Mouse (Mus musculus) spleen, adult 12 weeks (tissue): ENCODE measurements at regions not wholly inside any gene's neighbourhood (a gene's known extent, or its start where the extent isn't known, plus 50 kb on each side); places are given as distances from the start of the nearest gene placed in this dataset.

ENCODE experiments used
- DNase-seq: peaks from one replicate; pipeline ENCODE4 v3.0.0; 2022; ENCODE audit warnings: low spot score

DNA sequence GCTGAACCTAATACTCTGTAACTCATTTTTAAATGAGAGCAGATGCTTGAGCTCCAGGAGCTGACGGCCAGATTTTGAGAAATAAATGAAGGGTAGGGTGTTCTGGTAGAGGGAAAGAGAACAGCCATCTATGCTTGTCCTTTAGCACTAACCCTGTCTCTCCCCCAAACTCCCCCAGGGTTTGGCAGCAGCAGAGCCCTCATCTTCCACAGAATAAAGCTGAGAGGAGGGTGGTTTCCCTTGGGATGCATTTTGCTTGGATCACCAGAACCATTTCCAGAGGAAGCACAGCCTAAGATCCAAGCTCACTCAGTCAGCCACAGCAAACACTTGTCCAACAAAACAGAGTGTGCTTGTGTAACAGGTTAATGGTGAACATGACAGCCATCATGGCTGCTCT, 464.8 kb upstream of the Marcks start:
- DNase-seq, result no peak

DNA sequence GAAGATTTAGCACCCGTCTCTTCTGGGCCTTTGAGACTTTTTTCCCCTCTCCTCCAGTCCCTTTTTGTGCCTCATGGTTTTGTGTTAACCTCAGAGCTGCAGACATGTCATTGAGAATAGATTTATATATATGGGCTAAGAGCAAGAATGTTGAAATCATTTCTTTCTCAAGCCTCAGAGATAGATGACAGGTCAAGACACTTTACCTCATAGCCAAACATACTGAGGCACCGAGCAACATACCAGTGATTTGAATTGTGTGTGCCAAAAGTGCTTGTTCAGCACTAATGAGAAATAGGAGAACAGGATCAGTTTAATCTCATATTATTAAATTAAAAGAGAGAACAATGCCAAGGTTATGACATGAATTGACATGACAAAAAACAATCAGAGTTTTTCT, 464.2 kb upstream of the Marcks start:
- DNase-seq, result no peak

DNA sequence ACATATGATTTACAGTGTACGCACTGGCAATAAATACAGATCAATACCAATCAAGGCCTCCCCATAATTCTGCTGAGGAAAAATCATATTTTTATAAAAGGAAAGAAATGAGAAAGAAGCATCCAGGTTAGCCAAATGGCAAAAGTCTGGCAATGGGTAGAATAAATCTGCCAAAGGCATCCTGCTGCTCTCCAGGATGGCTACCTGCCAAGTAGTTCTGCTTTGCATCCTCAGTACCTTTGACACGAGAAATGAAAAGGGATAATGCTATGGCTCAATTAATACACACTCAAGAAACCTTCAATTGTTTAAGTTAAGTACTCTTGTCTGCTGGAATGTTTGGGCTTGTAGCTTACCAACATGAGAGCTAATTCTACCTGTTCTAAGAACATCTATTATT, 451.2 kb upstream of the Marcks start:
- no peak for DNase-seq

DNA sequence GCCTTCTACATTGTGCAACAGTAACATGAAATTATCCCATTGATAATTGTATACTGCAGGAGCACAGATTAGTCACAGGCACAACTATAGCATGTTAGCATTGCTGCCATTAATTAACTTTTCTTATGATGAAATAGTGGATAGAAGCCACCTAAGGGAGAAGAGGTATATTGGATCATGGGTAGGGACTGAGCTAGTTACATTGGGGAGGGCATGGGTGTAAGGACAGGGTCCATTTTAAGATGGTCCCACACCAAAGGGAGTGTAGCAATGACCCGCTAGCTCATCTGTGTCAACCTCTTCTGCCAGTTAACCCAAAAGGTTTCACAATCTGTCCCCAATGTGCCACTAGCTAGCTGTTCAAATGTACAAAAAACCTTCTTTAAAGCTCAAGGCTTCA, 450.3 kb upstream of the Marcks start:
- no peak for DNase-seq

DNA sequence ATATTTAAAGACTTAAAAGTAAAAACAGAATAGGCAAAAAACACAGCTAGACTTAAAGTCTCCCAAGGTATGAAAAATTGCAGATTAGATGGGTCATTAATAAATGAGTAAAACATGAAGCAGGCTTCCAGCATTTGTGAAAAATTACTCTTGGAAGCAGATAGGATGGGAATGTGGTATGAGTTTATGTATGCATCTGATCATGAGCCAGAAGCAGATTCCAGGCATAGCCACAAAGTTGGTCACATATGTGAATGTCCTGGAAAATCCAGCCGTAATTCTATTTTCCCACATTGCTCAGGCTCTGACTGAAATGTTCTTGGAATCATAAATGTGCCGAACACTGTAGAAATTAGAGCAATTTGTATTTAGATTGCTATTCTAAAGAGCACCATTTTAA, 432.5 kb upstream of the Marcks start:
- DNase-seq, result no peak

DNA sequence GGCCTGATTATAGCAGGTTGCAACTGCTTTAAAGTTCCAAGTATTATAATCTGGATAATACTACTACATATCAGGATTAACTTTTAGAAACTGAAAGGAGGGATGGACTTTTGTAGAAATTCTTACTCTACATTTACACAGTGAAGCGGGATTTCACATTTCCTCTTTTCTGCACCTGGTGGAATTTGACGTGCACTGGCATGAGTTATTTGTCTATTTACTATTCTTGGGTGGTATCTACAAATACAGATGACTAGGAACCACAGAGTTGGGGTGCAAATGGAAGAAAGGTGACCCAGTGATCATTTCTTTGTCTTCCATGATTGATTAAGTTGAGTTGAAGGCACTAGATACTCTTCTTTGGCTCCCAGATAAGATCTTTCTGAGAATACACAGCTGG, 423.0 kb upstream of the Marcks start:
- DNase-seq, result no peak

DNA sequence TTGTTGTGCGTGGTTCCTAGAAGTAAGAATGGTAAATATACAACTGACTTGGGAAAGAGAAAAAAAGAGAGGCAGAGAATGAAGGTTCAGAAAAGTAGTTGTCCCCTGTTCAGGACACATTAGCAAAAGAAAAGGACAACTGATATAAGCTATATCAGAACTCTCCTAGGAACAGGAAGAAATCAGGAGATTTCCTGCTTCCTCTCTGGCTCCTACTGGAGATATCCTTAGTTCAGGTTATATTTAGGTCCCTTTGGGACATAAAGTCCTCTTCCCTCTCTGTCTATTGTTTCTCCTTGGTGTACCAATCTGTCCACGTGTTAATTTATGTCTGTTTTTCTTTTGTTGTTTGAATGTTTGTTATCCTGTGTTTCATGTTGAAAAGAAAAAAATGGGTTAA, 410.7 kb upstream of the Marcks start:
- DNase-seq, result no peak

DNA sequence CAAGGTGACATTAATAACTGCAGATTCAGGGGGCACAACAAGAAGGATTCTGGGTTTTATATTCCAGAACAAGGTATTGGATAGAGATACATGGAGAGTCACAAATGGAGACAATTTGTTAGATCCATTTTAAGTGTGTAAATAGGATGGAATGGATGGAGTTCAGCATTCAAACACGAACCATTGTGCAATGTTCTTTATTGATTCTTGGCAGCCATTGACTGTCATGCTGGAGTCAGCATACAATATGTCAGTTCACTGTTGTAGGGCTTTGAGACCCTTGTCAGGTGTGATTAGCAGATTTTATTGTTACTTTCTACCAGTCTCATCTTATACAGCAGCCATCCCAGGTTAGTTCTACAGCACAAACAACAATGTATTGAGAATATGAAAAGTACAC, 402.0 kb upstream of the Marcks start:
- DNase-seq, result no peak

DNA sequence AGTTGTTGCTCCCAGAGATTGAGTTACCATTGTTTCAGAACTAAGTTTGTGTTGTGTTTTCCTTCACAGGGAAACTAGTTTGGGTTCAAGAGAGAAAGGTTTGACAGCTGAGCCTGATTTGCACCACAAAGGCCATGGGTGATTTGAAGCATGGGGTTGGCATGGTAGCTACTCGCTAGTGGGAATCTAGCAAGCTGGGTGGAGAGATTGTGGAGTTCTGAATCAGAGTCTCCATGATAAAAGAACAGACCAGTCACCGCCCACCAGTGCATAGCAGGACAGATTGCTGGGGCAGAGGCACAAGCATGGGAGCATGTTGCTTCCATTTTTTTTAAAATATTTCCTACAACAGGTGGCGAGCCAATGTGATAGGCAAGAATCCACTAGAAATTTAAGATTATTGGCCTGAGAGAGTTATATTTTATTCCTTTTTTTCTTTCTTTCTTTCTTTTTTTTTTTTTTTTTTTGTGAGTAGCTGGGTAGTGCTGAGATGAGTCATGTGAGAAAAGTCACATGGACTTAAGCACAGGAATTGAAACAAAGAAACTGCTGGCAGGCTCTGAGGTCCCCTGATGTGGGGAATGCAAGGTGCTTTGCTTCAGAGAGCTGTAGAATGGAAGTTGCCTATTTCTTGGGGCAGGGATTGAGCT, 367.4 kb upstream of the Marcks start:
- no peak for DNase-seq

DNA sequence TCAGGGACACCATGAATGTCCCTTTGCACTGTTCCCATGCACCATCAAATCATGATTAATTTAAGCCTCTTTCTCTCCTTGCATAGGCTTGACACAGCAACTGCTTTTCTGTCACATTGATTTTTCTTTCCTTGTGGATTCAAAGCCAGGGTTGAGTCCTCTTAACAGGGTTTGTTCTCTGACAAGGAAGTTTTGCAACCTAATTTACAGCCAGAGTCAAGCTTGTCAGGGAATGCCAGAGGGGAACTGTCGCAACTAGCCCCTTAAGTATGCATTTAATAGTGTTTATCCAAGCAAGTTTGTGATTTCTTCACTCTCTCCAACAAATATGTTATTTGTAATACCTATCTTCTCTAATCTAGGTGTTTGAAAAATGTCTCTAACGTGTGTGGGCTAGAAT, 365.7 kb upstream of the Marcks start:
- DNase-seq, result no peak

DNA sequence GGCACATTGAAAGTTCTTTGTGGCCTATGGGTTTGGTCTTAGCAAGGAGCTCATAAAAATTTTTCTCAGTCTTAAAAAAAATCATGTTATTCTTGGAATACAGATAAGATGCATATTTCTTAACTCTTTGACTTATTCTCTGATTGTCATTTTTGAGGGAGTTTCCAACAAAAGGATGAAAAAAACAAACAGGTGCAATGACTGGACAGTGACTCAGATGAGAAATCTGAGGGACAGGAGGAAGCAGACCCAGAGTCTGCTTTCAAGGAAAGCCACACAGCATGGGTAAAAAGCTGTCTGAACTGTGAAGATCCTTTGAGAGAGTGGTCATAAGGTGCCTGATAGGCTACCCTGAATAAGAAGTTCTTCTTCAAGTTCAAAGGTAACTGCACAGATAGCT, 363.8 kb upstream of the Marcks start:
- no peak for DNase-seq

DNA sequence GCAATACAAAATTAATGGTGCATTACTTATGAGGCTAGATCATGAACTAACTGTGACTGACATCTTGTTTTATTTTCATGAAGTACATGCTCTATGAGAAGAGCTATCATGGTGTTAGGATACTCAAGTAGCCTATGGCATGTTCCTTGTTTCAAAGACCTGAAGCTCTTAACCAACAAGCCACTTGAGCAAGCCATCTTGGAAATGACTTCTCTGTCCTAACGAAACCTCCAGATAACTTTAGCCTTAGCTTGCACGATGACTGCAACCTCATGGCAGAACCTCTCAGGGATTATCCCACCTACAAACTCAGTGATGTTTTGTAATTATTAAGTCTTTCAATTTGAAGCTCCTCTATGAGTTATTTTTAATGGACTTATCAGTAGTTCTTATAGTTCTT, 362.3 kb upstream of the Marcks start:
- DNase-seq, result no peak

DNA sequence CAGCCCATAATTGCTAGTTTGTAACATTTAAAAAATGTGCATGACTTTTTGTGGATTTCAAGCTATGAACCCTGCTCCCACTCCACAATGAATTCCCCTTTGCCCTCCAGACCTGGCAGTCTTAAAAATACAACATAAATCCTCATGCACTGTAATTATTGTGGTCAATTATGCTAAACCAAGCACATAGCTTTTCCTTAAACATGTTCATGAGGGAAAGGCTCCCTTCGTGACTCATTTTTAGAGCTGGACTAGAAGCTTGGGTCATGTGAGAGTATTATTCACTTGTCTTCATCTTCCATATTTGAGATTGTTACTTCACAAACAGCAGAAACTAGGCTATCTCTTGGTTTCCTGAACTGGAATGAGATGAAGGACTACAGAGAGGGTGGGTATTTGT, 356.7 kb upstream of the Marcks start:
- DNase-seq, result no peak

DNA sequence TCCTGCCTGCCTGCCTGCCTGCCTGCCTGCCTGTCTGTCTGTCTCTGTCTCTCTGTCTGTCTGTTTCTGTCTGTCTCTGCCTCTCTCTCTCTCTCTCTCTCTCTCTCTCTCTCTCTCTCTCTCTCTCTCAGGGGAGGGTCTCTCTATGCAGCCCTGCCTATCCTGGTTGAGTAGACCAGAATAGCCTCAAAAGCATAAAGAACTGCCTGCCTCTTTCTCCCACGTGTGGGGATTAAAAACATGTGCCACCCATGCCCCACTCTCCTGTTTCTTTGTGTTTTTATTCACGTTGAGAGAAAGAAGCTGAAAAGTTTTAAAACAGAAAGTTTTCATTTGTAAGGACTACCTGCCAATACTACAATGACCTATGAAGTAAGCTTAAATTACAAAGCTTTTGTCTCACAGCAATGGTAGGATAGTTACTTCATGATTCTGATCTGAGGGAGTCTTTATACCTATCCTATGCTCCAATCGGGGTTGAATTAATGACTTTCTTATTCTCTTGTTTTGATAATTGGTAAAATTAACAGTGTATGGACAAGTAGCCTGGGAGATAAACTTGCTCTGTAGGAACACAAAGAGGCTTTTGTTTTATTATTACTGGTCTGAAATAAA, 355.9 kb upstream of the Marcks start:
- DNase-seq, result no peak

DNA sequence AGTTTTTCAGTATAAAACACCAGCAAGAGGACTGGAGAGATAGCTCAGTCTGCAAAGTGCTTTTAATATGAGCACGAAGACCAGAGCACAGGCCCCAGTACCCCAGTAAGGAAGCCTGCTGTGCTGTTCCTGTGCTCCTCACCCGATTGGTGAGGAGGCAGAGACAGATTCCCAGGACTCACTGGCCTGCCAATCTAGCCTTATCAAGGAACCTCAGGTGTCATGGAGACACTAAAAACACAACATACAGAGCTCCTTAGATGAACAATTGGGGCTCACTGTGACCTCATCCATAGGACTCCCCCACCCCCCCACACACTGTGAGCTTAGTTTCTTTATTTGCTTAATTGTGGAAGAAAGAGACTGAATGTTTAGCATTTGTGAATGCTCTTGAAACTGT, 355.4 kb upstream of the Marcks start:
- no peak for DNase-seq

DNA sequence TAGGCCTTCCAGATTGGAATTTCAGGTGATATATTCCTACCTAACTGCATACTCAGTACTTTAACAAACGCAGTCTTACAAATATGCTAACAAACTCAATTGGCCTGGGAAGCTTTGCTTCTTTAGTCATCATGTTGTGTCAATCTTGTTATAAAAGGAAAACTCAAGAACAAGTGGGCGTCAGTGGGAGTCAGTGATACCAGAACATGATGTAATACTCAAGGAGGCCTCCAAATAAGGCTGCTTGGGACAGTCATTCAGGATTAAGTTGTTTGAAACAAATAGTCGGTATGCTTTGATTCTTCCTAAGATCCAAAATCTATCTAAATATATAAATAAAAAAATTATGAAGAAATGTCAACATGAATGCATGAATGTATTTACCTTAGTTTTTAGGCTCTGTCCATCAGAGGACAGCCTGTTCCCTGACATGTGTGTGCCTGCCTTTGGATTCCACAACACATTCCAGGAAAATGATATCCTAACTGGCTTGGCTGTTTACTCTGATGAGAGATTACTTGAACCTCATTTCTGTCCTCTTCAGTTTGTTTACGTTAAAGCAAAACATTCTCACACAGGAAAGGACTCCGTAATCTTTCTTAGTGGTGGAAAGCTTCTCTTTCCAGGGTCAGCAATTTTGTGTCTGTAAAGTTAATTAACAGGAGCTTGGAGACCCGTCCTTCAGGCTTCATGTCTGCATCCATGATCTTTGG, 345.7 kb upstream of the Marcks start:
- DNase-seq, result no peak

DNA sequence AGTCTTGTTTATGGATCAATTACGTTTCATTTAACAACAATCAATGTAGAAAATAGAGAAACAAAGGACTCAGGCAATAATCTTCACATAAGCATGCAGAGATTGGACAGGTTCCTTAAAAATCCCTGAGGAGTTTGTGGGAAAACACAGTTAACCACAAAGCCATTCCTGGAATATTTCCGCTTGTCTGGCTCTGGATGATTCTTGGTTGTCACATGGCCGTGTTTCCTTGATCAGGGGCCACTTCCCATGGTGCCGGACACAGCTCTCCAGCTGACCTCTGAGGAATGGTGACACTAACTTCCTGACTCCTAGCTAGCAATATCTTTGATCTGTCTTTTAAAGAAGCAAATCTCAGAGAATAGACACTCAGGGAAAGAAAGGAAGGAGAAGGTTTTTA, 344.8 kb upstream of the Marcks start:
- no peak for DNase-seq

DNA sequence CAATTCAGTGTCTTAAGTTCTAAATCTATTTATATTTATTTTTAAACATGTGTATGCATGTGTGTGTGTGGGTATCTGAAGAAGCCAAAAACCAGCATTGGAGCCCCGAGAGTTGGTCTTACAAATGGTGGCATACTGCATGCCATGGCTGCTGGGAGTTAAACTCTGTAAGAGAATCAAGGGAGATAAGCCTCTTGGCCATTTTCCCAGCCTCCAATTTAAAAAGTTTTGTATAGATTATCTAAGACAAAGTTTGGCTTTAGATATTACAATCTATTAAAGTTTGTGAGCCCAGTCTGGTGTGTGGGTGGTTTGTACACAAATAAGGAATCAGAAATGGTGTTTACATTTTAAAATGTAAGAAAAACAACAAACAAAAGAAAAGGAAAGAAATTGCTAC, 343.2 kb upstream of the Marcks start:
- DNase-seq, result no peak

DNA sequence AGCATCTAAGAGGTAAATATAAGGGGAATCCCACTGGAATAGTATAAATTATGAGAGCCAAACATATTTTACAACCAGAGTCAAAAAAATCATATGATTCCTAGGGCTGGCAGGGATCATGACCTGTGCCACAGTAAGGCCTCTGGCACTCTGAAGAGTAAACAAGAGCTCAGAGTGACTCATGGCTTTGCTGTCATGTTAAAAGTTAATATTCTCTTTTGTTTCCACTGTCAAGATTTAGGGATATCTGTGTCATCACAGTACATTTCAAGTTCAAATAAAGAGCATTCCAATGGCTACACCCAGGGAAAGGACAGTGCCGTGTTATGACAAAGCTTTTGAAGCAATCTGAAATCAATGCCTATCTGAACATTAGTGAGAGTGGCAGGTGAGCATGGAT, 341.6 kb upstream of the Marcks start:
- no peak for DNase-seq

DNA sequence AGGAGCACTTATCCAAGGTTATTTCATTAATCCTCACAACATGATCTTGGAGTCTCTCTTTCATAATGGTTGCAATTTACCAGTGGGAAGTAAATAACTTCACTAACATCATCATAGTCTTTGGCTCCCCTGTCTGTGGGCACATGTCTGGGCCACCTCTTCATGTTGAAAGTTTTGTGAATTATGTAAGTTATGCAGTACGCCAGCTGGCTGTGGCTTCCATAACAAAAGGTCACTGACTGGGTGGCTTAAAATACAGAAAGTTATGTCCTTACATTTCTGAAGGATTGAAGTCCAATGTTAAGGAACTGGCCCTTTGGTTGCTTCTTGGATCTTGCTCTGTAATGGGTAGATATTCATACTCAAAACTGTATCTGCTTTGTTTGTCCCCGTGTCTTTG, 339.4 kb upstream of the Marcks start:
- DNase-seq, result no peak

DNA sequence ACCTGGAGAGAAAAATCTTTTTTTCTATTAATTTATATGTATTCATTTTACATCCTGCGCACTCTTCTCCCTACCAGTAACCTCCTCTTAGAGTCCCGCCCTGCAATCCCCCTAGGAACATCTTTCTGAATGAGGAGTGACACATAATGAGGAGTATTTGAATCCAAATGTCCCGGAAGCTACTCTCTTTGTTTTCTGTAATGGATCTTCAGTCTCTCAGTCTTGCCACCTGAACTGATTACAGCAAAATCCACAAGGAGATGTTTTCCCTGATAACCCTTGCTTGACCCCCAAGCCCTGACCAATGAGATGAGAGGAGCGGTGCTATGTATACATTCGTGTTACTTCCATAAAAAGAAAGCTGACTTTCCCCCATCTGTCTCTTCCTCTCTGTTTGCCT, 334.4 kb upstream of the Marcks start:
- DNase-seq, result no peak

DNA sequence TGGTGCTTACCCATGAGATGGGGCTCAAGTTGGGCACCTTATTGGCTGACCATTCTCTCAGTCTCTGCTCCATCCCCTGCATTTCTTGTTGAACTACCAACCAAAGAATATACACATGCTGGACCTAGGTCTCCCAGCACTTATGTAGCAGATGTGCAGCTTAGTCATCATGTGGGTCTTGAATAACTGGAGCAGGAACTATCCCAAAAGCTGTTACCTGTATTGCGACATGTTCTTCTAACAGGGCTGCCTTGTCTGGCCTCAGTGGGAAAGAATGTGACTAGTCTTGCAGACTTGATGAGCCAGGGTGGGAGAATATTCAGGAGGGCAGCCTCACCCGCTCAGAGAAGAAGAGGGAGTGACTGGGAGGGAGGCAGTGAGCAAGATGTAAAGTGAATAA, 318.7 kb upstream of the Marcks start:
- DNase-seq, result no peak

DNA sequence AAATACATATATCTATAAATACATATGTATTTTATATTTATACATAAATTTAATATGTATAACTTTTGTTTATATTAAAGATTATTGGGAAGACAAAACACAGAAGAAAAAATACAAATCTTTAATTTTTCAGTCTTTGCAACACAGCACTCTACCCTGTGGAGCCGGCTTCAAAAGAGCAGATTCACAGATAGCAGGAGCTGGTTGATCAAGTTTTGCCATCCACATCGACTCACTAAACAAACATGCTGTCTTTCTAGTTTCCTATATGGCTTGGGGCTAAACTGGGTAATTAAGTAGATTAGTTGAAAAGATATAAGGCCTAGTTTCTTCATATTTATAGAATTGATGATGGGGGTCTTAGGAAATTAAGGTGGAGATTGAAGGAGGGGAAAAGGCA, 311.2 kb upstream of the Marcks start:
- no peak for DNase-seq
